Mouse (Mus musculus) heart, embryonic 12.5 days (tissue): ENCODE data around the gene Gm20388. TPM values are rescaled to one million over a fixed set of nuclear protein-coding genes. Genes with fewer than 3 reads are reported as not detected.

Experiments used
- ATAC-seq: fragments of 200-750 bp; cut with Nextera tagmentation; 2 replicates; pipeline ENCODE4 v1.8.0; 2017; ENCODE audit warnings: moderate TSS enrichment, moderate library complexity; ENCODE audit not compliant: insufficient number of reproducible peaks, low FRiP score
- H3K27ac ChIP-seq: fragments of 300-500 bp; sonication (generic); 2 replicates; pipeline ENCODE4 v1.5.1; 2016; ENCODE audit warnings: mild to moderate bottlenecking, moderate library complexity; ENCODE audit not compliant: poor library complexity, severe bottlenecking
- H3K27me3 ChIP-seq: fragments of 300-500 bp; sonication (generic); replicated peaks from 2 replicates; pipeline ENCODE4 v1.6.1; 2016; ENCODE audit warnings: mild to moderate bottlenecking, moderate library complexity
- H3K36me3 ChIP-seq: fragments of 300-500 bp; sonication (generic); 2 replicates; pipeline ENCODE4 v1.6.1; 2016; ENCODE audit warnings: mild to moderate bottlenecking, moderate library complexity
- H3K4me1 ChIP-seq: fragments of 300-500 bp; sonication (generic); replicated peaks from 2 replicates; pipeline ENCODE4 v1.6.1; 2016; ENCODE audit warnings: mild to moderate bottlenecking
- H3K4me2 ChIP-seq: fragments of 300-500 bp; sonication (generic); 2 replicates; pipeline ENCODE4 v1.6.1; 2016; ENCODE audit warnings: mild to moderate bottlenecking, moderate library complexity
- H3K4me3 ChIP-seq: fragments of 300-500 bp; sonication (generic); 2 replicates; pipeline ENCODE4 v1.5.1; 2016; ENCODE audit warnings: mild to moderate bottlenecking
- H3K9ac ChIP-seq: fragments of 300-500 bp; sonication (generic); 2 replicates; pipeline ENCODE4 v1.6.1; 2016; ENCODE audit warnings: mild to moderate bottlenecking, moderate library complexity
- H3K9me3 ChIP-seq: fragments of 300-500 bp; sonication (generic); replicated peaks from 2 replicates; pipeline ENCODE4 v1.6.1; 2016; ENCODE audit warnings: mild to moderate bottlenecking, moderate library complexity
- WGBS: fragments of 180-500 bp; shearing (Covaris S2); methylation state at CpG from one replicate; pipeline ENCODE4 v1.1.7; 2016; 5-methylcytosine and 5-hydroxymethylcytosine counted together
- polyA plus RNA-seq: library from polyadenylated mRNA; unstranded; fragments of >200 nt; fragmentation: Nextera tagmentation; extraction: Ambion mirVana; gene quantifications from 2 replicates; pipeline ENCODE4 v1.2.1, GENCODE M21; 2016

Gene Gm20388
- polyA plus RNA-seq, 1 experiment from 2014 or later, result not detected

DNA sequence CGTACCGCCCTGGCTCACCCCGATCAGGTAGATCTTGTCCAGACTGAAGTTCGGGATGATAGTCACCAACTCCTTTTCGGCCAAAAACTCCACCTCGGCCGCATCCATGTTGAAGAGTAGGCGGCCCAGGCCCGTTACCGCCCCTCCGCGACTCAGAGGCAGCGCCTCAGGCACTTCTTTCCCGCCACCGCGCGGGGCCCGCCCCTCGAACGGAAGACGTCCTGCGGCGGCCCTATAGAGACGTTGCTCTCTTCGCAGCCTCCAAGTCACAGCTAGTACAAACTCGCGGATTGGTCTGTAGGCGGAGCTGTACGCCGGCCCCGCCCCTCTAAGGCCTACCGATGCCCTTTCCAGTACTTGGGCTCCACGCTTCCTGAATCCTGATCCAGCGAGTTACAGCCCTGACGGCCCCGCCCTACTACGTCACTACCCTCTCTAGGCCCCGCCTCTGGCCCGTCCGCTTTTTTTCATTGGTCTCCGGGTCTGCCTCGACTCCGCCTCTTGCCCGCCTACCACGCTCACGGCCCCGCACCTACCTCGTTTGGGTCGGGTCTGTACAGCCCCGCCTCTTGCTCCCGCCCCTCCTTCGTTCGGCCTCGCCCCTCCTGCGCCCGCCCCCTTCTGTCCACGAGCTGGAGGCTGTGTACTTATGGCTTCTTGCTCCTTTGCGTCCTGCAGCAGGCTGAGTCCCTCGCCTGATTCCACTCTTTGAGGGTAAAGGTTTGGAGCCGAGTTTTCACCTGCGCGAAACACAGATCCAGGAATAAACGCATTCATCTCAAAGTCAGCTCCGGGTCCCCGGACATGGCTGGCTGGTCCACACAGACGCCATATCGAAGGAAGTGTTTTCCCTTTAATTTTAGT lies 678.5 kb downstream of the Gm20388 start, which contains the start of gene Gins2:
Gene Gins2, minus strand, starts transcription at position 397 of the 864 bp plus-strand sequence.
- WGBS, result under 1% methylated on average over 67 of the region's 67 CpGs
- Histone ChIP-seq H3K4me3 (peak within 1 kb of the TSS; percentile 62), H3K9me3 (no peaks in the 10 kb centered on the region), H3K27me3 (no peaks in the 10 kb centered on the region), H3K27ac (peak within 1 kb of the TSS; percentile 80), H3K4me2 (peak within 1 kb of the TSS; percentile 82), H3K36me3 (peaks cover 27% of the 10 kb centered on the region), H3K4me1 (peaks cover 32% of the 10 kb centered on the region), H3K9ac (peak within 1 kb of the TSS; percentile 75)
- ATAC-seq, result peak; percentile 97

DNA sequence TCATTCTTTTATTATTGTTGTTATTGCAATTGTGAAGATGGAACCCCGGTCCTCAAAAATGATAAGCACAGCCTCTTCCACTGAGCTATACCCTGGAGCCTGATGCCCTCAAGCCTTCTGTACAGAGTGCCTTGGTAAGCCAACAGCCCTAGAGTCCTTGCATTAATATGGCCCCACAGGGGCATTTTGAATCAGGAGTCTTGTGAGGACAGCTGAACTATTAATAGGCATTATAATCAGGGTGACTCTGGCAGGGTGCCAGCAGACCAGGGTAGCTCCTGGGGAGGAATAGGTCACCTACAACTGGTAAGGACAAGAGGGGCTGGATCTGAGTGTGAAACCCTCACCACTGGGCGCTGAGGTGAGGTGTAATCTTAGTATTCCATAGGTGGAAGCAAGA lies 679.3 kb downstream of the Gm20388 start:
- no peak for ATAC-seq

DNA sequence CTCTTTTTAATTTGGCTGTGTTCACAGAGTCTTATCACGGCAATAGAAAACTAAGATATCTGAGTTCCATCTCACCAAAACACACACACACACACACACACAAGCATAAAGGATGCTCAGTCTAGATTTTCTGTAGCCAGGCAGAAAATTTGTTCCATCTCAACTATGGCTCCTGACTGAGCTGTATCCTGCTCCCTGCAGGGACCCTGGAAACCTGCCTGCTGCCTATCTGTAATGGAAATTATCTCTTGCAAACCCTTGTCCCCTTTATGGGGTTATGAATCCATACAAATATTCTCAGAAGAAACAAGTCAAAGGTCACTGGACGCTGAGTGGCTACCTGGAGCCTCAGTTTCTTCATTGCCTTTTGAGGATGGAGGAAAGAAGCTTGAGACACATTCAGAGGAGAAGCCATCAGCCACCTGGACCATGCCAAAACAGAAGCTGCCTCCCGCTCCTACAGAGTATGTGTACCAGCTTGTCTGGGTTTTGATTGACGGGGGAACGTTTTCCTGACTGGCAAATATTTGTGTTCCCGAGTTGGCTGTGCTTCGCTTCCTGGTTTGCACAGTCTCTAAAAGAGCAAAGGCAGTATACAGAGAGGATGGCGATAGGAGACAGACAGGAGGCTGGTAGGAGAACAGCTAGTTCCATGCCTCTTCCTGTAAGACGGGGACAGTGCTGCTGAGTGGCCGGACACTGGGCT lies 681.1 kb downstream of the Gm20388 start:
- Histone ChIP-seq H3K27ac (no peak overlapping the region), H3K9me3 (no peaks in the 10 kb centered on the region; the same call in 1 of the 2 replicates), H3K4me2 (no peak overlapping the region), H3K4me3 (no peak overlapping the region), H3K4me1 (peaks cover 32% of the 10 kb centered on the region), H3K9ac (0 out of 2 replicates have a peak overlapping the region, but pooled peaks have one; percentile 15), H3K27me3 (no peaks in the 10 kb centered on the region), H3K36me3 (peaks cover 6% of the 10 kb centered on the region)
- ATAC-seq, result no peak
- WGBS, result 74% methylated on average over 10 of the region's 10 CpGs

More for the DNA sequence above, 679.3 kb downstream of the Gm20388 start:
- Histone ChIP-seq H3K9ac (peak overlapping the region; percentile 47; the same call in 1 of the 2 replicates), H3K36me3 (peaks cover 22% of the 10 kb centered on the region), H3K9me3 (no peaks in the 10 kb centered on the region; the same call in 1 of the 2 replicates), H3K27ac (peak overlapping the region; percentile 80), H3K4me3 (peak overlapping the region; percentile 46), H3K4me1 (peaks cover 32% of the 10 kb centered on the region), H3K27me3 (no peaks in the 10 kb centered on the region), H3K4me2 (peak overlapping the region; percentile 72)
- WGBS, result 42% methylated on average over 2 of the region's 2 CpGs

DNA sequence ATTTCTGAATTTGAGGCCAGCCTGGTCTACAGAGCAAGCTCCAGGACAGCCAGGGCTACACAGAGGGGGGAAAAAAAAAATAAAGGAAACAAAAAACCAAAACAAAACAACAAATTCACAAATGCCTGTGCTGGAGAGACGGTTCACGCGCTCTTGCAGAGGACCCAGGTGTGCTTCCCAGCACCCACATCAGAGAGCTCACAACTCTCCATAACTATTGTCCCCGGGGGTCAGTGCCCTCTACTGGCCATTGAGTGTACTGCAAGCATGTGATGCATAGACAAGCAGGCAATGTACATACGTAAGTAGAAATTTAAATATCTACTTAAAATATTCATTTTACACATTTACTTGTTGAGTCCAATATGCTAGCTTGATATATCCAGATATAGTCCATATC lies 683.9 kb downstream of the Gm20388 start:
- Histone ChIP-seq H3K36me3 (no peaks in the 10 kb centered on the region), H3K4me2 (no peak overlapping the region), H3K27ac (no peak overlapping the region), H3K9me3 (no peaks in the 10 kb centered on the region; the same call in 1 of the 2 replicates), H3K4me3 (no peak overlapping the region), H3K9ac (no peak overlapping the region), H3K4me1 (peaks cover 23% of the 10 kb centered on the region), H3K27me3 (peaks cover 6% of the 10 kb centered on the region; the same call in 1 of the 2 replicates)
- 90% methylated on average over 5 of the region's 5 CpGs for WGBS
- ATAC-seq, result no peak

DNA sequence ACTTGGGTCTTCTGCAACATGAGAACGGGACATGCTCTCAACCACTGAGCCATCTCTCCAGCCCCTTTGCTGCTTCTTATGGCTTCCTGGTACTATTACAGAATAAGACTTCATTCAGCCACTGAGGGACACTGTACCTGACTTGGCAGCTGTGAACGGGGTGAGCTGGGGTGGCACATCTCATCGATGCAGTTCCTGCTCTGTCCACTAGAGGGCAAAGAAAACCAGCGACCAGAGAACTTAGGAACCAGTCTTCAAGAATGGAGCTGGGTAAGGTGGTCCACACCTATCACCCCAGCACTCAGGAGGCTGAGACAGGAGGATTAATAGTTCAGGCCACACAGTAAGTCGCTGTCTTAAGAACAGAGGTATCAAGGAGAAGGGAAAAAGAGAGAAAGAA lies 685.3 kb downstream of the Gm20388 start:
- Histone ChIP-seq H3K36me3 (no peaks in the 10 kb centered on the region), H3K4me1 (peaks cover 16% of the 10 kb centered on the region), H3K9ac (no peak overlapping the region), H3K27ac (no peak overlapping the region), H3K4me3 (no peak overlapping the region), H3K4me2 (no peak overlapping the region), H3K9me3 (no peaks in the 10 kb centered on the region; the same call in 1 of the 2 replicates), H3K27me3 (peaks cover 6% of the 10 kb centered on the region; the same call in 1 of the 2 replicates)
- 12% methylated on average over 5 of the region's 5 CpGs for WGBS
- no peak for ATAC-seq

DNA sequence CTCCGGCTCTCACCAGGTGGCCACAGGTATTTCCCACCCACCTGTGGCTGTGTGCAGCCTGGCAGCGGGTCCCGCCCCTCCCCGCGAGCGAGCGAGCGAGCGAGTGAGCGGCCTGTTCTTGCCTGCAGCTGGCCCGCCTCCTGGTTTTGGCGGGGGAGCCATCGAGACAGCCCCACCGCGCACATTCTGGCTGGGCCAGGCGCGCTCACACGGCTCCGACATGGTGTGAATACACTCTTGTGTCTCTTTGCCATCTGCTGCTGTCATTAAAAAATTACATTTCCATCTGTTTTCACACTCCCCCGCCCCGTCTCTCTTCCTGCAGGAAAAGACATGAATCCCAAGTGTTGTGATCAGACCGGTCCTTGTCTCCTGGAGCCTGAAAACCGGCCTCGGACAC lies 687.9 kb downstream of the Gm20388 start:
- no peak for ATAC-seq
- Histone ChIP-seq H3K9me3 (no peaks in the 10 kb centered on the region; the same call in 1 of the 2 replicates), H3K9ac (peak overlapping the region; percentile 10; the same call in 1 of the 2 replicates), H3K4me3 (no peak overlapping the region), H3K36me3 (no peaks in the 10 kb centered on the region), H3K27me3 (peaks cover 6% of the 10 kb centered on the region; the same call in 1 of the 2 replicates), H3K4me1 (peaks cover 12% of the 10 kb centered on the region), H3K4me2 (peak overlapping the region; percentile 51), H3K27ac (no peak overlapping the region)
- 32% methylated on average over 24 of the region's 24 CpGs for WGBS

DNA sequence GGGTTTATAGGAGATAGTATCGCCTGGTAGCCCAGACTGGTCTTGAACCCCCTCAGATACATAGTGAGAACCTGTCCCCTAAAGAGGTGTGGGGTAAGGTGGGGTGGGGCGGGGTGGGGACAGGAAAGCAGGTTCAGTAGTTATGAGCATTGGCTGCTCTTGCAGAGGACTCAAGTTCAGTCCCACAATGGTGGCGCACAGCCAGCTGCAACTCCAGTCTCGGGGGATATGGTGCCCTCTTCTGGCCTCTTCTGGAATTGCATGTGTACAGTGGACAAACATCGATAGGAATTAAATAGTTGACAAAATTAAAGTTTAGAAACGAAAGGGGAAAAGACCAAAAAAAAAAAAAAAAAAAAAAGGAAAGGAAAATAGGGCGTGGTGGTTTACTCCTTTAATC lies 688.9 kb downstream of the Gm20388 start:
- WGBS, result 49% methylated on average over 7 of the region's 7 CpGs
- H3K4me1 ChIP-seq, result peaks cover 12% of the 10 kb centered on the region; the same call in 1 of the 2 replicates
- H3K9me3 ChIP-seq, result no peaks in the 10 kb centered on the region; the same call in 1 of the 2 replicates
- no peak overlapping the region for H3K4me2 ChIP-seq
- H3K27me3 ChIP-seq, result peaks cover 6% of the 10 kb centered on the region; the same call in 1 of the 2 replicates
- no peaks in the 10 kb centered on the region for H3K36me3 ChIP-seq
- no peak overlapping the region for H3K4me3 ChIP-seq
- H3K9ac ChIP-seq, result no peak overlapping the region
- no peak for ATAC-seq
- no peak overlapping the region for H3K27ac ChIP-seq

DNA sequence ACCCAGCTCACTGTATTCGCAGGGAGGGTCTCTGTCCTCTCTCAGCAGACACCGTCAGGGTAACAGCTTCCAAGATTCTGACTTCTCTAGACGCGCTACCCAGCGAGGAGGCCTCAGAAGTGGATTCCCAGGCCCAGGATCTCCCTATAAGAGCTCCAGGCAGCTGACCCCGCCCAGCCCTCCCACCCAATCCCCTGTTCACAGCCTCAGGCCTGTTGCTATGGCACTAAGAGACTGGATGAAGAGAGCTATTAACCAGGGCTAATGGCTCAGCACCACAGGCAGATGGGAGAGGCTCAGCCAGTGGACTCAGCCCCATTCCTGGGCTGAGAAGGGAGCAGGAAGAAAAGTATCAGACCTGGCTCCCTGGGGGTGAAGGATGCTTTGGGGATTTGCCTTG lies 692.0 kb downstream of the Gm20388 start:
- H3K9ac ChIP-seq, result no peak overlapping the region
- H3K4me2 ChIP-seq, result no peak overlapping the region
- H3K4me3 ChIP-seq, result no peak overlapping the region
- peaks cover 6% of the 10 kb centered on the region; the same call in 1 of the 2 replicates for H3K27me3 ChIP-seq
- H3K9me3 ChIP-seq, result no peaks in the 10 kb centered on the region
- H3K27ac ChIP-seq, result no peak overlapping the region
- no peaks in the 10 kb centered on the region for H3K36me3 ChIP-seq
- WGBS, result 40% methylated on average over 6 of the region's 6 CpGs
- ATAC-seq, result no peak
- H3K4me1 ChIP-seq, result peaks cover 12% of the 10 kb centered on the region; the same call in 1 of the 2 replicates

DNA sequence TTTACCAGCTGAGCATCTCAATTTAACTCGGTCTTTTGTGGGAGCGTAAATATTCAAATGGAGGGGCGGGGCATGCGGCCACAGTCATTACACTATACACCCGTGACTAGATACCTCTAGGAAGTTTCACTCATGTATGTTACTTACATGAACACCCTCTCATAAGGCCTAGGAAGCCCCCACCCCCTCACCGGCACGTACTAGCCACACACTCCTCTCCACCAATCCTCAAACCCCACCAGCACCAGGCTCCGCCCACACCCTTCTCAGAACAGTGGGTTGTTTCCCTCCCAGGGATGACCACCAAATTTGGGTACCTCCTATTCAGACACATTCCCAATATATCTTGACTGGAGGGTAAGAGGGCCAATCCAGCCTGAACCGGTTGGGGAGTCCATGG lies 696.8 kb downstream of the Gm20388 start:
- no peak overlapping the region for H3K27ac ChIP-seq
- H3K4me2 ChIP-seq, result no peak overlapping the region
- H3K9me3 ChIP-seq, result 0 out of 2 replicates have a peak, but pooled peaks cover 4% of the 10 kb centered on the region
- H3K9ac ChIP-seq, result 0 out of 2 replicates have a peak overlapping the region, but pooled peaks have one; percentile 3
- no peak for ATAC-seq
- no peaks in the 10 kb centered on the region for H3K36me3 ChIP-seq
- peaks cover 4% of the 10 kb centered on the region; the same call in 1 of the 2 replicates for H3K27me3 ChIP-seq
- no peak overlapping the region for H3K4me3 ChIP-seq
- H3K4me1 ChIP-seq, result 0 out of 2 replicates have a peak, but pooled peaks cover 3% of the 10 kb centered on the region
- WGBS, result 76% methylated on average over 9 of the region's 9 CpGs

DNA sequence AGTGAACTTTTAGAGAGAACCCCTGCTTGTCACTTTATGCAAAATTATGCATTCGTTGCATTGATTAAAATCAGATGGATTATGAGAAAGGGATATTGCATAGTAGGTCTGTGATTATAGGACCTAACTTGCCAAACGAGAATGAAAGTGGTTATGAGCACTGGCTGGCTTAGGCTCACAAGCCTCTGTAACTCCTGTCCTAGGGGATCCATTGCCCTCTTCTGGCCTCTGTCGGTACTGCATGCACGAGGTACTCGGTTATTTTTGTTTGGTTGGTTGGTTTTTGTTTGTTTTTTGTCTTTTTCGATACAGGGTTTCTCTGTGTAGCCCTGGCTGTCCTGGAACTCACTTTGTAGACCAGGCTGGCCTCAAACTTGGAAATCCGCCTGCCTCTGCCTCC lies 697.2 kb downstream of the Gm20388 start:
- H3K4me2 ChIP-seq, result no peak overlapping the region
- H3K9me3 ChIP-seq, result 0 out of 2 replicates have a peak, but pooled peaks cover 4% of the 10 kb centered on the region
- no peak overlapping the region for H3K27ac ChIP-seq
- WGBS, result 11% methylated on average over 7 of the region's 7 CpGs
- H3K4me3 ChIP-seq, result no peak overlapping the region
- ATAC-seq, result no peak
- H3K4me1 ChIP-seq, result no peaks in the 10 kb centered on the region
- H3K27me3 ChIP-seq, result peaks cover 4% of the 10 kb centered on the region; the same call in 1 of the 2 replicates
- H3K9ac ChIP-seq, result 0 out of 2 replicates have a peak overlapping the region, but pooled peaks have one; percentile 3
- no peaks in the 10 kb centered on the region for H3K36me3 ChIP-seq
